Mouse (Mus musculus): ENCODE results near the gene Gm36176. TPM values are rescaled to one million over a fixed set of nuclear protein-coding genes. Genes with fewer than 3 reads are reported as not detected.
A peak's percentile ranks its signal among the peaks of the same experiment; 100 is the strongest.

Gene Gm36176
- polyA plus RNA-seq, 1 experiment from 2014 or later = not detected

GRCm38 (mm10) chr10:77846961-77847360 is 358 bp downstream of the Gm36176 start:
- WGBS = 11% methylated on average over 2 of the region's 2 CpGs
- H3K27ac ChIP-seq = no peak overlapping the region
- no peaks in the 10 kb centered on the region for H3K27me3 ChIP-seq (ENCODE audit: insufficient read depth, poor library complexity, severe bottlenecking)
- H3K4me1 ChIP-seq = no peaks in the 10 kb centered on the region
- no peak overlapping the region for H3K4me3 ChIP-seq
- H3K36me3 ChIP-seq = no peaks in the 10 kb centered on the region
- H3K9me3 ChIP-seq = 0 out of 2 replicates have a peak, but pooled peaks cover 4% of the 10 kb centered on the region
- DNase-seq (ENCODE audit: low spot score) = no peak

- H3K9me3 ChIP-seq = 0 out of 2 replicates have a peak, but pooled peaks cover 4% of the 10 kb centered on the region
- no peaks in the 10 kb centered on the region for H3K4me1 ChIP-seq
- 84% methylated on average over 2 of the region's 2 CpGs for WGBS
- H3K27ac ChIP-seq = no peak overlapping the region
- no peak for DNase-seq (ENCODE audit: low spot score)
- peaks cover 4% of the 10 kb centered on the region; the same call in 1 of the 2 replicates for H3K27me3 ChIP-seq (ENCODE audit: insufficient read depth, poor library complexity, severe bottlenecking)
- no peak overlapping the region for H3K4me3 ChIP-seq
- no peaks in the 10 kb centered on the region for H3K36me3 ChIP-seq
Observed at GRCm38 (mm10) chr10:77847538-77847937, 935 bp downstream of the Gm36176 start.

GRCm38 (mm10) chr10:77852559-77852958 is 6.0 kb downstream of the Gm36176 start, which contains the start of gene Gm10318:
TSS of gene Gm10318 (plus strand) at chr10:77852859.
- H3K27me3 ChIP-seq (ENCODE audit: insufficient read depth, poor library complexity, severe bottlenecking) = peaks cover 8% of the 10 kb centered on the region; the same call in 1 of the 2 replicates
- DNase-seq (ENCODE audit: low spot score) = no peak
- H3K9me3 ChIP-seq = no peaks in the 10 kb centered on the region
- H3K4me1 ChIP-seq = no peaks in the 10 kb centered on the region
- no peak within 1 kb of the TSS for H3K27ac ChIP-seq
- 56% methylated on average over 9 of the region's 9 CpGs for WGBS
- H3K36me3 ChIP-seq = no peaks in the 10 kb centered on the region
- H3K4me3 ChIP-seq = no peak within 1 kb of the TSS

- H3K4me3 ChIP-seq = no peak within 1 kb of the TSS
- H3K36me3 ChIP-seq = no peaks in the 10 kb centered on the region
- no peak for DNase-seq (ENCODE audit: low spot score)
- no peaks in the 10 kb centered on the region for H3K9me3 ChIP-seq
- peaks cover 6% of the 10 kb centered on the region; the same call in 1 of the 2 replicates for H3K4me1 ChIP-seq
- 0 out of 2 replicates have a peak, but pooled peaks cover 8% of the 10 kb centered on the region for H3K27me3 ChIP-seq (ENCODE audit: insufficient read depth, poor library complexity, severe bottlenecking)
- H3K27ac ChIP-seq = no peak within 1 kb of the TSS
- WGBS = 45% methylated on average over 7 of the region's 7 CpGs
Observed at GRCm38 (mm10) chr10:77861675-77862074, 15.1 kb downstream of the Gm36176 start, which contains the start of gene Gm3285. TSS of gene Gm3285 (plus strand) at chr10:77861975.

- peak overlapping the region; percentile 42 for H3K4me3 ChIP-seq
- DNase-seq (ENCODE audit: low spot score) = no peak
- H3K27ac ChIP-seq = no peak overlapping the region
- H3K27me3 ChIP-seq (ENCODE audit: insufficient read depth, poor library complexity, severe bottlenecking) = 0 out of 2 replicates have a peak, but pooled peaks cover 8% of the 10 kb centered on the region
- no peaks in the 10 kb centered on the region for H3K36me3 ChIP-seq
- 35% methylated on average over 14 of the region's 14 CpGs for WGBS
- peaks cover 6% of the 10 kb centered on the region; the same call in 1 of the 2 replicates for H3K4me1 ChIP-seq
- H3K9me3 ChIP-seq = no peaks in the 10 kb centered on the region
Observed at GRCm38 (mm10) chr10:77864067-77864761, 17.6 kb downstream of the Gm36176 start.

- WGBS = 34% methylated on average over 11 of the region's 11 CpGs
- no peak for DNase-seq (ENCODE audit: low spot score)
- Histone ChIP-seq H3K27ac (no peak overlapping the region), H3K36me3 (no peaks in the 10 kb centered on the region), H3K4me1 (peaks cover 6% of the 10 kb centered on the region; the same call in 1 of the 2 replicates), H3K9me3 (no peaks in the 10 kb centered on the region), H3K27me3 (ENCODE audit: insufficient read depth, poor library complexity, severe bottlenecking) (0 out of 2 replicates have a peak, but pooled peaks cover 8% of the 10 kb centered on the region), H3K4me3 (peak overlapping the region; percentile 42)
Observed at GRCm38 (mm10) chr10:77864762-77865143, 18.1 kb downstream of the Gm36176 start.

GRCm38 (mm10) chr10:77867546-77867945 is 20.9 kb downstream of the Gm36176 start:
- DNase-seq (ENCODE audit: low spot score) = no peak

GRCm38 (mm10) chr10:77869651-77870050 is 23.0 kb downstream of the Gm36176 start:
- DNase-seq (ENCODE audit: low spot score) = no peak
- WGBS = 78% methylated on average over 7 of the region's 7 CpGs
- Histone ChIP-seq H3K4me3 (no peak overlapping the region), H3K27me3 (ENCODE audit: insufficient read depth, poor library complexity, severe bottlenecking) (no peaks in the 10 kb centered on the region), H3K27ac (no peak overlapping the region), H3K4me1 (peaks cover 4% of the 10 kb centered on the region; the same call in 1 of the 2 replicates), H3K9me3 (no peaks in the 10 kb centered on the region), H3K36me3 (no peaks in the 10 kb centered on the region)

More at GRCm38 (mm10) chr10:77867546-77867945, 20.9 kb downstream of the Gm36176 start:
- Histone ChIP-seq H3K27ac (no peak overlapping the region), H3K27me3 (ENCODE audit: insufficient read depth, poor library complexity, severe bottlenecking) (no peaks in the 10 kb centered on the region), H3K4me1 (peaks cover 6% of the 10 kb centered on the region; the same call in 1 of the 2 replicates), H3K9me3 (no peaks in the 10 kb centered on the region), H3K4me3 (no peak overlapping the region), H3K36me3 (no peaks in the 10 kb centered on the region)
- 0% methylated on average over 1 of the region's 1 CpGs for WGBS

- Histone ChIP-seq H3K4me1 (no peaks in the 10 kb centered on the region), H3K27ac (no peak overlapping the region), H3K36me3 (no peaks in the 10 kb centered on the region), H3K27me3 (ENCODE audit: insufficient read depth, poor library complexity, severe bottlenecking) (no peaks in the 10 kb centered on the region; the same call in 1 of the 2 replicates), H3K4me3 (no peak overlapping the region), H3K9me3 (no peaks in the 10 kb centered on the region)
- DNase-seq (ENCODE audit: low spot score) = no peak
- 61% methylated on average over 6 of the region's 6 CpGs for WGBS
Observed at GRCm38 (mm10) chr10:77878985-77879384, 32.4 kb downstream of the Gm36176 start.

- no peaks in the 10 kb centered on the region for H3K4me1 ChIP-seq
- H3K9me3 ChIP-seq = no peaks in the 10 kb centered on the region
- no peak for DNase-seq (ENCODE audit: low spot score)
- H3K27ac ChIP-seq = no peak overlapping the region
- 67% methylated on average over 3 of the region's 3 CpGs for WGBS
- H3K4me3 ChIP-seq = no peak overlapping the region
- no peaks in the 10 kb centered on the region for H3K36me3 ChIP-seq
- no peaks in the 10 kb centered on the region; the same call in 1 of the 2 replicates for H3K27me3 ChIP-seq (ENCODE audit: insufficient read depth, poor library complexity, severe bottlenecking)
Observed at GRCm38 (mm10) chr10:77880305-77880704, 33.7 kb downstream of the Gm36176 start.

- Histone ChIP-seq H3K27me3 (ENCODE audit: insufficient read depth, poor library complexity, severe bottlenecking) (peaks cover 14% of the 10 kb centered on the region; the same call in 1 of the 2 replicates), H3K36me3 (no peaks in the 10 kb centered on the region), H3K4me3 (no peak overlapping the region), H3K9me3 (no peaks in the 10 kb centered on the region), H3K27ac (no peak overlapping the region), H3K4me1 (no peaks in the 10 kb centered on the region)
- 79% methylated on average over 5 of the region's 5 CpGs for WGBS
- DNase-seq (ENCODE audit: low spot score) = no peak
Observed at GRCm38 (mm10) chr10:77882553-77882952, 36.0 kb downstream of the Gm36176 start.

GRCm38 (mm10) chr10:77886007-77886747 is 39.6 kb downstream of the Gm36176 start:
- Histone ChIP-seq H3K4me3 (no peak overlapping the region), H3K27ac (no peak overlapping the region), H3K9me3 (peaks cover 5% of the 10 kb centered on the region), H3K4me1 (no peaks in the 10 kb centered on the region), H3K27me3 (ENCODE audit: insufficient read depth, poor library complexity, severe bottlenecking) (peaks cover 14% of the 10 kb centered on the region; the same call in 1 of the 2 replicates), H3K36me3 (no peaks in the 10 kb centered on the region)
- WGBS = 44% methylated on average over 12 of the region's 12 CpGs
- no peak for DNase-seq (ENCODE audit: low spot score)
